Mouse (Mus musculus) liver, adult 2 months (tissue): ENCODE results near the gene Akap8. TPM values are rescaled to one million over a fixed set of nuclear protein-coding genes. Genes with fewer than 3 reads are reported as not detected.

Source experiments
- DNase-seq: peaks from one replicate; pipeline ENCODE4 v3.0.0-alpha.2; 2011; ENCODE audit warnings: low read depth, low spot score; ENCODE audit errors: extremely low read depth
- H3K27ac ChIP-seq: fragments of 200-500 bp; replicated peaks from 2 replicates; pipeline ENCODE4 v1.5.1; 2012; ENCODE audit warnings: low read depth, mild to moderate bottlenecking, control low read depth, inconsistent platforms, low read length; ENCODE audit not compliant: insufficient read depth
- H3K27me3 ChIP-seq: fragments of 200-500 bp; 2 replicates; pipeline ENCODE4 v1.6.1; 2012; ENCODE audit warnings: mild to moderate bottlenecking, moderate library complexity, low read length, inconsistent platforms; ENCODE audit not compliant: control insufficient read depth, insufficient read depth
- H3K36me3 ChIP-seq: fragments of 200-500 bp; 2 replicates; pipeline ENCODE4 v1.6.1; 2012; ENCODE audit warnings: low read length, inconsistent platforms; ENCODE audit not compliant: control insufficient read depth, insufficient read depth
- H3K4me1 ChIP-seq: fragments of 200-500 bp; 2 replicates; pipeline ENCODE4 v1.6.1; 2011; ENCODE audit warnings: low read length; ENCODE audit not compliant: control insufficient read depth, insufficient read depth
- H3K4me3 ChIP-seq: fragments of 200-500 bp; 2 replicates; pipeline ENCODE4 v1.5.1; 2011; ENCODE audit warnings: low read depth, mild to moderate bottlenecking, control low read depth, low read length, moderate library complexity; ENCODE audit not compliant: insufficient read depth
- H3K79me2 ChIP-seq: fragments of 200-500 bp; 2 replicates; pipeline ENCODE4 v1.6.1; 2012; ENCODE audit warnings: inconsistent platforms, mild to moderate bottlenecking, low read length, moderate library complexity; ENCODE audit not compliant: control insufficient read depth, insufficient read depth
- H3K9ac ChIP-seq: fragments of 200-500 bp; 2 replicates; pipeline ENCODE4 v1.6.1; 2012; ENCODE audit warnings: low read depth, mild to moderate bottlenecking, control low read depth, inconsistent platforms, low read length
- CTCF ChIP-seq: fragments of 200-500 bp; IDR thresholded peaks from 2 replicates; pipeline ENCODE4 v1.5.1; 2011; ENCODE audit warnings: low read depth, low read length, control low read depth
- POLR2A ChIP-seq: fragments of 200-500 bp; IDR thresholded peaks from 2 replicates; pipeline ENCODE4 v1.6.1; 2011; ENCODE audit warnings: low read length, control low read depth; ENCODE audit not compliant: insufficient read depth; ENCODE audit errors: extremely low read depth
- WGBS: fragments of 180-500 bp; shearing (Covaris S2); methylation state at CpG from one replicate; pipeline ENCODE4 v1.1.7; 2018; 5-methylcytosine and 5-hydroxymethylcytosine counted together
- polyA plus RNA-seq: library from polyadenylated mRNA; depleted of rRNA; stranded (reverse); fragments of >200 nt; gene quantifications from 2 replicates; pipeline ENCODE4 v1.2.3, GENCODE M21; 2012; rRNA removed
- total RNA-seq: library from RNA; depleted of rRNA; stranded (reverse); fragments of >200 nt; gene quantifications from 2 replicates; pipeline ENCODE4 v1.2.3, GENCODE M21; 2014; rRNA removed

Gene Akap8
- total RNA-seq (30.3 and 31.6 TPM in 2 replicates), polyA plus RNA-seq (29.0 and 47.9 TPM in 2 replicates)

DNA sequence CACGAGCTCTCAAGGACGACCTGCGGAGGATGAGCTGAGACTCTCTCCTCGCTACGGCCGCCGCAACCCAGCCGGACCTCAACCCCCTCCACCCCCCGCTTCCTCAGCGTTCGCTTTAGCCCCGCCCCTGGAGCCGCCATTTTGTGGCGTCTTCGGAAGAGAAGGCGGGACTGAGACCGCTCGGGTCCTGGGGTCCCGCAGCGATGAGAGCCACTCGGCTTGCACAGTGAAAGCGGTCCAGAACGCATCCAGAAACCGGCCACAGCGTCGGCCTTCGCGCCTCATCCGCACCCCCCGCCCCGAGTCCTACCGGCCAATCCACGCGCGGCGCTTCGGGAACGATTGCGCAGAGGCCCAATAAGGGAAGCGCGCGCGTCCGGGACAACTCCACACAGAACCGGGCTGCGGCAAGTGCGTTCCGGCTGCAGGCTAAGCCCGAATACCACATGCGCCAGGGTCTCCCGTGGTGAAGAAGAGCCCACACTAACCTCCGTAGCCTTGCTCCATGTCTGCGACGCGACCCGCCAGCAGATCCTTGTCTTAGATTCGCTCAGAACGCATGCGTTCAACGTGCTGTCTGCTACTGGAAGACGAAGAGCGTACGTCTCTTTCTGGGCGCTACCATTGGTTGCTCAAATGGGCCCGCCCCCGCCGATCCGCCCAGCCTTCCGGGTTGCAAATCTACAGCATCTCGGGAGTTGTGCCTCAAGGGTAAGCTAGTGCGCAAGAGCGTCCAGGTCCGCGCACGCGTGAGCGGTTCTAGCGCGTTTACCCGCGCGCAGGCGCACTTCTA lies at the start of gene Akap8:
Akap8 (minus strand) TSS at position 642 of the 793 bp plus-strand sequence.
- H3K9ac ChIP-seq = peak within 1 kb of the TSS; percentile 80
- TF ChIP-seq POLR2A (peak; percentile 75), CTCF (no peak)
- peaks cover 21% of the 10 kb centered on the region; the same call in 1 of the 2 replicates for H3K79me2 ChIP-seq
- H3K27me3 ChIP-seq = no peaks in the 10 kb centered on the region
- peak; percentile 97 for DNase-seq
- H3K4me3 ChIP-seq = peak within 1 kb of the TSS; percentile 78
- under 1% methylated on average over 83 of the region's 83 CpGs for WGBS
- H3K27ac ChIP-seq = peak within 1 kb of the TSS; percentile 76
- H3K4me1 ChIP-seq = peaks cover 10% of the 10 kb centered on the region
- peaks cover 24% of the 10 kb centered on the region for H3K36me3 ChIP-seq

DNA sequence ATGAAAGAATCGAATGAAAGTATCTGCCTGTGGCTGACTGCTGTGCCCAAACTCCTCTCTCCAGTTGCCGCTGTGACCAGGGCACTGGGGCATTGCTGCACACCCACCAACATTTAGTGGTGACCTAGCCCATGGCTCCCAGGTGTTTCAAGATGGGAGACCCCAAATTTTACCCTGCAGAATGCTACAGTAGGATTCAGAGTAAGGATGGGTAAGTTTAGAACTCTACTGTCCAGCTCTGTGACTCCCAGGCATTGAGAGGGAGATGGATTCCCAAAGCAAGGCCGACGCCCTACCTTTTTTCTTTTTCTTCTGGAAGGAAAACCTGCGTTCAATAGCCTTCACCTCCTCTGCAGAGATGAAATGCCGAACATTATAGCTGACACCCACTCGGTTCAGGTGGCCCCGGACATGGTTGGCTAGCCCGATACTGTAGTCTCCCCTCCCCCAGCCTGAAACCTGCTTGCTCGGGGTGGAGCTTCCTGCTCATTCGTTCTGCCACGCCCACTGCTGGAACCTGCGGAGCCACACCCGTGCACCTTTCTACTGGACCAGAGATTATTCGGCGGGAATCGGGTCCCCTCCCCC lies 48.0 kb upstream of the Akap8 start:
- H3K27ac ChIP-seq = no peak overlapping the region
- DNase-seq = no peak
- H3K79me2 ChIP-seq = no peaks in the 10 kb centered on the region
- peaks cover 1% of the 10 kb centered on the region; the same call in 1 of the 2 replicates for H3K36me3 ChIP-seq
- WGBS = 21% methylated on average over 12 of the region's 17 CpGs
- no peak overlapping the region for H3K9ac ChIP-seq
- 0 out of 2 replicates have a peak overlapping the region, but pooled peaks have one; percentile 4 for H3K4me3 ChIP-seq
- no peaks in the 10 kb centered on the region; the same call in 1 of the 2 replicates for H3K4me1 ChIP-seq
- no peak for TF ChIP-seq POLR2A
- no peaks in the 10 kb centered on the region for H3K27me3 ChIP-seq

DNA sequence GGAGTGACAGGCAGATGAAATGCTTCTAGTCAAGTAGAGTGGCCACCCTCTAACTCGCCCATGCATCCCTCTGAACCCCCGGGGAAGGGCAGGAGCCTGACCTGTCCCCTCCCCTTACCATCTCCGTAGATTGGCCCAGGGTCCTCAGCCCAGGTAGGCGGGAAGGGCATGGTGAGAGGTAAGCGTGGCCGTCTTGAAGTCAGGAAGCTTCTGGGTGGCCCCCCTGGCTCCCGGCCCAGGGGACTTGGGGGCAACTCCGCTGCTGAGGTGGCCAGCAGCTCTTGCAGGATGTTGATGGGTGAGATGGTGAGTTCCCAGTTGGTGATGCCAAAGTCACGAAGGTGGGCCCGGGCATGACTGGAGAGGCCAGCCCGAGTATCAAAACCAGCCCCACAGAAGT lies 46.7 kb upstream of the Akap8 start:
- H3K4me1 ChIP-seq = peaks cover 7% of the 10 kb centered on the region
- TF ChIP-seq CTCF = no peak
- WGBS = 95% methylated on average over 11 of the region's 11 CpGs
- H3K27me3 ChIP-seq = no peaks in the 10 kb centered on the region
- no peak overlapping the region for H3K9ac ChIP-seq
- no peak overlapping the region for H3K4me3 ChIP-seq
- no peak overlapping the region for H3K27ac ChIP-seq
- peaks cover 1% of the 10 kb centered on the region; the same call in 1 of the 2 replicates for H3K36me3 ChIP-seq
- peaks cover 10% of the 10 kb centered on the region; the same call in 1 of the 2 replicates for H3K79me2 ChIP-seq
- no peak for DNase-seq

DNA sequence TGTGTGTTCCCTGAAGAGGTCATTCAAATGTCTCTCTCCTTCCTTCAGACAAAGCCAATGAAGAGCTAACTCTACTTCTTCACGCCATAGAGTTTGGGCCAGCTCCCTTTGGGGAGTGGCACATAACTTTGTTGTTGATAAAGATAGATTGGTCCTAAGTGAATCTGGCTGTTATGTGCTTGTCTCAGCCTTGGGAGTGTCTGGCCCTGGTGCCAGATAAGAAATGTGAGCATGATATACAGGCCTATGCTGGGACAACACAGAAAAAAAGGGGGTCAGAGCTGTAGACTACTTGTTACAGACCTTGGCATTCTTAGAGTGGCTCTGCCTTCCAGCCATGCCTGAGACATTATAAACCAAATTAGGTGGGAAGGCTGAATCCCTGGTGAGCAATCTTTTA lies 44.3 kb upstream of the Akap8 start:
- no peaks in the 10 kb centered on the region for H3K27me3 ChIP-seq
- no peak overlapping the region for H3K4me3 ChIP-seq
- H3K9ac ChIP-seq = no peak overlapping the region
- peaks cover 1% of the 10 kb centered on the region; the same call in 1 of the 2 replicates for H3K36me3 ChIP-seq
- TF ChIP-seq POLR2A (no peak), CTCF (no peak)
- WGBS = 86% methylated on average over 1 of the region's 1 CpGs
- H3K27ac ChIP-seq = no peak overlapping the region
- peaks cover 13% of the 10 kb centered on the region; the same call in 1 of the 2 replicates for H3K79me2 ChIP-seq
- peaks cover 10% of the 10 kb centered on the region for H3K4me1 ChIP-seq
- no peak for DNase-seq

DNA sequence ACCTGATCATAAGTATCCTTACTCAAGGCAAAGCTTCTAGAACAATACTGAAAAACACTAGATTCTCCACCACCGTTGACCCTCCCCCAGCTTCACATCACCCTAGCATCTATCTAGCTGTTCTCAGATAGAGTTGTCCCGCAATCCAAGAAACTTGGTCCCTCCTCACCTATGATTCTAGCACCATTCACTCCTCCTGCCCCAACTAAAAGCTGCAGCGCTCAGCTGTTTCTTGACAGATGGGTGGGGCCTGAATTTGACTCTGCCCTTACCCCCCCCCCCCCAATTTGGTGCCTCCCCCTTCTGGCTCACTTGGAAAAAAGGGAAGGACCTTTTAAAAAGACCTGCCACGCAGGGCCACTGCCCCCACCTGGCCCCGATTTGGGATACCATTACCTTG lies 43.8 kb upstream of the Akap8 start:
- Histone ChIP-seq H3K27me3 (no peaks in the 10 kb centered on the region), H3K4me3 (no peak overlapping the region), H3K27ac (no peak overlapping the region), H3K79me2 (peaks cover 13% of the 10 kb centered on the region; the same call in 1 of the 2 replicates), H3K36me3 (peaks cover 1% of the 10 kb centered on the region; the same call in 1 of the 2 replicates), H3K4me1 (peaks cover 10% of the 10 kb centered on the region), H3K9ac (no peak overlapping the region)
- no peak for DNase-seq
- 57% methylated on average over 5 of the region's 5 CpGs for WGBS
- TF ChIP-seq CTCF (no peak), POLR2A (no peak)

DNA sequence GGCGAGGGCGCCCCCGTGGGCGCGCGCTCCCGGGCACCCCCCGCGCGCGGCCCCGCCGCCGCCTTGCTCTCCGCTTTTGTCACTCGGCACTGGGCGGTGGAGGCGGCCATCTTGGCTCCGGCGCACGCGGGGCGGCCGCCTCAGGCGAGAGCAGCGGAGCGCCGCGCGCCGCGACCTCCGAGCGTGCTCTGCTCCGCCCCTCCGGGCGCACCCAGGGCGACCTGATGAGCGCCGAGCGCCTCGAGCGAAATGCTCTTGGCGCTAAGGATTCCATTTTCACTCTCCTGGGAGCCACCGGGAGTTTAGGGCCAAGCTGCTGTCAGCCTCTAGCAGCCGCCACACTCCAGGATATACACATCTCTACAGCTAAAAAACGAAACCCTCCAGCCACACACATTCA lies 43.3 kb upstream of the Akap8 start:
- no peak overlapping the region; the same call in 1 of the 2 replicates for H3K27ac ChIP-seq
- no peaks in the 10 kb centered on the region for H3K27me3 ChIP-seq
- H3K36me3 ChIP-seq = peaks cover 1% of the 10 kb centered on the region; the same call in 1 of the 2 replicates
- under 1% methylated on average over 47 of the region's 47 CpGs for WGBS
- peak; percentile 69 for DNase-seq
- peak overlapping the region; percentile 89 for H3K9ac ChIP-seq
- peaks cover 13% of the 10 kb centered on the region; the same call in 1 of the 2 replicates for H3K79me2 ChIP-seq
- H3K4me3 ChIP-seq = peak overlapping the region; percentile 85
- TF ChIP-seq CTCF = 0 out of 2 replicates have a peak, but pooled peaks have one; percentile 10
- no peak for TF ChIP-seq POLR2A
- H3K4me1 ChIP-seq = peaks cover 10% of the 10 kb centered on the region
